Mouse (Mus musculus) stomach, embryonic 15.5 days (tissue): ENCODE measurements around the gene Rbm41. TPM values are rescaled to one million over a fixed set of nuclear protein-coding genes. Genes with fewer than 3 reads are reported as not detected.

ENCODE experiments used
- ATAC-seq: fragments of 200-750 bp; cut with Nextera tagmentation; 2 replicates; pipeline ENCODE4 v1.8.0; 2017; ENCODE audit warnings: low read depth, moderate number of reproducible peaks, moderate TSS enrichment; ENCODE audit not compliant: insufficient read depth, low FRiP score
- H3K27ac ChIP-seq: fragments of 300-500 bp; sonication (generic); 2 replicates; pipeline ENCODE4 v1.5.1; 2015; ENCODE audit warnings: mild to moderate bottlenecking, inconsistent platforms
- H3K27me3 ChIP-seq: fragments of 300-500 bp; sonication (generic); replicated peaks from 2 replicates; pipeline ENCODE4 v1.6.1; 2015; ENCODE audit warnings: inconsistent platforms
- H3K36me3 ChIP-seq: fragments of 300-500 bp; sonication (generic); 2 replicates; pipeline ENCODE4 v1.6.1; 2015; ENCODE audit warnings: inconsistent platforms
- H3K4me1 ChIP-seq: fragments of 300-500 bp; sonication (generic); 2 replicates; pipeline ENCODE4 v1.6.1; 2015; ENCODE audit warnings: inconsistent platforms
- H3K4me2 ChIP-seq: fragments of 300-500 bp; sonication (generic); 2 replicates; pipeline ENCODE4 v1.6.1; 2015; ENCODE audit warnings: mild to moderate bottlenecking, inconsistent platforms
- H3K4me3 ChIP-seq: fragments of 300-500 bp; sonication (generic); replicated peaks from 2 replicates; pipeline ENCODE4 v1.5.1; 2015; ENCODE audit warnings: inconsistent platforms
- H3K9ac ChIP-seq: fragments of 300-500 bp; sonication (generic); 2 replicates; pipeline ENCODE4 v1.6.1; 2015; ENCODE audit warnings: inconsistent platforms
- H3K9me3 ChIP-seq: fragments of 300-500 bp; sonication (generic); 2 replicates; pipeline ENCODE4 v1.6.1; 2016; ENCODE audit warnings: inconsistent platforms
- whole genome bisulfite sequencing: fragments of 180-500 bp; shearing (Covaris S2); methylation state at CpG from one replicate; pipeline ENCODE4 v1.1.7; 2015; 5-methylcytosine and 5-hydroxymethylcytosine counted together
- polyA plus RNA-seq: library from polyadenylated mRNA; unstranded; fragments of >200 nt; fragmentation: Nextera tagmentation; extraction: Ambion mirVana; gene quantifications from 2 replicates; pipeline ENCODE4 v1.2.1, GENCODE M21; 2015

Rbm41 gene
- polyA plus RNA-seq, 1 experiment from 2014 or later: 3.4 TPM

DNA sequence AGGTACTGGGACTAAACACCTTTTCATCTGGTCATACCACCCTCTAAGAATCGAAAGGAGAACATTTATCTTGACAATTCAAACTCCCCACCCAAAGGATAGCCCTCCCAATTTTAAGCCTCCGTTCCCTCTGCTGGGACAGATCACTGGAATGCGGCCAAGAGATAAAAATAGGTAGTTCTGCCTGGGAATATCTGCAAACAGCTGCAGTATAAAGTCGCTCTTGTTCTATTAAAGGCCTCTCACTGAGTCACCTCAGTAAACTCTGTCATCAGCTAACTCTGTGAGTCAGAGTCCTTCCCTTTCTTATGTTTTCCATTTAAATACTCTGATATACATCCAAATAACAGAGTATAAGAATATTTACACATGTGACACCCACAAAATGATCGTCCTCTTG is 139.0 kb downstream of the Rbm41 start:
- no peak overlapping the region for H3K4me3 ChIP-seq
- H3K4me1 ChIP-seq: no peaks in the 10 kb centered on the region
- no peak overlapping the region for H3K4me2 ChIP-seq
- no peaks in the 10 kb centered on the region for H3K9me3 ChIP-seq
- no peaks in the 10 kb centered on the region for H3K27me3 ChIP-seq
- WGBS: 64% methylated on average over 5 of the region's 5 CpGs
- no peak overlapping the region for H3K27ac ChIP-seq
- H3K36me3 ChIP-seq: no peaks in the 10 kb centered on the region
- ATAC-seq: no peak
- no peak overlapping the region for H3K9ac ChIP-seq

GRCm38 (mm10) chrX:139854795-139855194 is 143.6 kb downstream of the Rbm41 start:
- H3K27me3 ChIP-seq: no peaks in the 10 kb centered on the region
- 88% methylated on average over 4 of the region's 4 CpGs for WGBS
- H3K4me2 ChIP-seq: no peak overlapping the region
- H3K27ac ChIP-seq: no peak overlapping the region
- no peak overlapping the region for H3K9ac ChIP-seq
- no peaks in the 10 kb centered on the region for H3K9me3 ChIP-seq
- no peak for ATAC-seq
- no peaks in the 10 kb centered on the region for H3K4me1 ChIP-seq
- H3K4me3 ChIP-seq: no peak overlapping the region
- no peaks in the 10 kb centered on the region for H3K36me3 ChIP-seq

- H3K36me3 ChIP-seq: no peaks in the 10 kb centered on the region
- H3K4me3 ChIP-seq: no peak overlapping the region
- H3K9ac ChIP-seq: no peak overlapping the region
- ATAC-seq: no peak
- no peaks in the 10 kb centered on the region for H3K27me3 ChIP-seq
- no peak overlapping the region for H3K4me2 ChIP-seq
- H3K4me1 ChIP-seq: no peaks in the 10 kb centered on the region
- H3K27ac ChIP-seq: no peak overlapping the region
- 78% methylated on average over 6 of the region's 6 CpGs for WGBS
- H3K9me3 ChIP-seq: no peaks in the 10 kb centered on the region
Measured at GRCm38 (mm10) chrX:139841091-139841490, 157.3 kb downstream of the Rbm41 start.

Other genes with a start within 250 kb of the Rbm41 start
- not detected in 2 replicates for gene Ripply1, start 216.2 kb downstream of the Rbm41 start, polyA plus RNA-seq
- 12.0 and 17.7 TPM in 2 replicates for gene Cldn2, start 197.8 kb downstream of the Rbm41 start, polyA plus RNA-seq
- 17.5 and 19.6 TPM in 2 replicates for gene Morc4, start 126.9 kb downstream of the Rbm41 start, polyA plus RNA-seq
- 7.1 and 9.3 TPM in 2 replicates for gene Nup62cl, start 64.1 kb upstream of the Rbm41 start, polyA plus RNA-seq
- not detected in 2 replicates for gene Pih1h3b, start 64.3 kb upstream of the Rbm41 start, polyA plus RNA-seq